Mouse (Mus musculus) heart, postnatal 14 days (tissue): ENCODE data around the gene Pygl. TPM values are rescaled to one million over a fixed set of nuclear protein-coding genes. Genes with fewer than 3 reads are reported as not detected.
A peak's percentile ranks its signal among the peaks of the same experiment; 100 is the strongest.
"Not testable (repeated sequence)": the region's sequence is repeated elsewhere in the genome, so short reads cannot be mapped to it uniquely, and the experiment has no call there.

Source experiments
- DNase-seq, 2 experiments: peaks; one replicate each; pipeline ENCODE4 v3.0.0; 2021 to 2022
- intact Hi-C: fragments of 180-260 bp; cut with DNase I; formaldehyde crosslinking; loops from one replicate; pipeline ENCODE4 v1.15.1; 2025
- total RNA-seq, 2 experiments: library from RNA; stranded (reverse); gene quantifications; 2 replicates each; pipeline ENCODE4 v1.2.3; 2021

The Pygl gene
- total RNA-seq, 2 experiments from 2014 or later = 5.9 to 8.3 TPM

GRCm38 (mm10) chr12:70232020-70232544 is 794 bp upstream of the Pygl start:
- intact Hi-C loops = loop anchor here (5.0 to 10.0 kb wide), 2 partner anchors 267 to 680 kb away; no protein-coding TSS in a partner anchor
- no peak for DNase-seq

- DNase-seq = no peak
- intact Hi-C loops = no loop called here
These were observed 3.1 kb downstream of the Pygl start for GRCm38 (mm10) chr12:70228155-70228554.

GRCm38 (mm10) chr12:70227121-70227932 is 4.0 kb downstream of the Pygl start:
- peak; percentile 84 to 85 for DNase-seq
- intact Hi-C loops = no loop called here

- DNase-seq = no peak
- intact Hi-C loops = no loop called here
These were observed 4.6 kb downstream of the Pygl start for GRCm38 (mm10) chr12:70226655-70227054.

GRCm38 (mm10) chr12:70223331-70223730 is 8.0 kb downstream of the Pygl start:
- no peak for DNase-seq
- intact Hi-C loops = no loop called here

GRCm38 (mm10) chr12:70221425-70221824 is 9.9 kb downstream of the Pygl start:
- DNase-seq = no peak
- intact Hi-C loops = no loop called here

GRCm38 (mm10) chr12:70218795-70219540 is 12.3 kb downstream of the Pygl start:
- DNase-seq = no peak
- intact Hi-C loops = no loop called here

GRCm38 (mm10) chr12:70216229-70216800 is 15.0 kb downstream of the Pygl start:
- no peak for DNase-seq
- intact Hi-C loops = no loop called here

GRCm38 (mm10) chr12:70214281-70214680 is 17.0 kb downstream of the Pygl start:
- DNase-seq = no peak

GRCm38 (mm10) chr12:70213601-70214000 is 17.7 kb downstream of the Pygl start:
- intact Hi-C loops = no loop called here
- DNase-seq = no peak

More at GRCm38 (mm10) chr12:70214281-70214680, 17.0 kb downstream of the Pygl start:
- intact Hi-C loops = no loop called here

- intact Hi-C loops = no loop called here
These were observed 18.8 kb downstream of the Pygl start for GRCm38 (mm10) chr12:70212501-70212900.

GRCm38 (mm10) chr12:70208214-70208613 is 23.1 kb downstream of the Pygl start:
- DNase-seq = no peak

More at GRCm38 (mm10) chr12:70212501-70212900, 18.8 kb downstream of the Pygl start:
- no peak for DNase-seq

GRCm38 (mm10) chr12:70204433-70204832 is 26.9 kb downstream of the Pygl start:
- no peak for DNase-seq
- intact Hi-C loops = no loop called here

More at GRCm38 (mm10) chr12:70208214-70208613, 23.1 kb downstream of the Pygl start:
- intact Hi-C loops = no loop called here

GRCm38 (mm10) chr12:70201926-70202529 is 29.3 kb downstream of the Pygl start:
- intact Hi-C loops = no loop called here

GRCm38 (mm10) chr12:70196341-70196740 is 34.9 kb downstream of the Pygl start:
- intact Hi-C loops = no loop called here
- DNase-seq = no peak

More at GRCm38 (mm10) chr12:70201926-70202529, 29.3 kb downstream of the Pygl start:
- DNase-seq = no peak

- no peak for DNase-seq
- intact Hi-C loops = no loop called here
These were observed 35.9 kb downstream of the Pygl start for GRCm38 (mm10) chr12:70195426-70195825.

GRCm38 (mm10) chr12:70192267-70192727 is 39.0 kb downstream of the Pygl start:
- intact Hi-C loops = no loop called here
- no peak for DNase-seq

GRCm38 (mm10) chr12:70184173-70184783 is 47.0 kb downstream of the Pygl start:
- no peak for DNase-seq
- intact Hi-C loops = no loop called here

- not testable (repeated sequence) for DNase-seq
These were observed 47.8 kb downstream of the Pygl start for GRCm38 (mm10) chr12:70183507-70183906.

GRCm38 (mm10) chr12:70169969-70170368 is 61.3 kb downstream of the Pygl start:
- intact Hi-C loops = no loop called here
- no peak for DNase-seq

More at GRCm38 (mm10) chr12:70183507-70183906, 47.8 kb downstream of the Pygl start:
- intact Hi-C loops = not testable (repeated sequence)
